Mouse (Mus musculus) liver, embryonic 14.5 days (tissue): ENCODE results near the gene Ndufb2. TPM values are rescaled to one million over a fixed set of nuclear protein-coding genes. Genes with fewer than 3 reads are reported as not detected.
A peak's percentile ranks its signal among the peaks of the same experiment; 100 is the strongest.

Experiments used
- ATAC-seq: fragments of 200-750 bp; cut with Nextera tagmentation; 2 replicates; pipeline ENCODE4 v1.8.0; 2017; ENCODE audit warnings: moderate number of reproducible peaks, mild to moderate bottlenecking, moderate library complexity; ENCODE audit not compliant: insufficient read depth
- DNase-seq, 3 experiments: peaks; one replicate each; pipeline ENCODE4 v3.0.0-alpha.2; 2012 to 2013; ENCODE audit warnings: low read depth in 3 of 3, low spot score in 3 of 3
- H3K27ac ChIP-seq: fragments of 300-500 bp; sonication (generic); 2 replicates; pipeline ENCODE4 v1.5.1; 2014; ENCODE audit warnings: moderate library complexity, mild to moderate bottlenecking, control low read depth, inconsistent platforms
- H3K27me3 ChIP-seq: fragments of 300-500 bp; sonication (generic); 2 replicates; pipeline ENCODE4 v1.6.1; 2014; ENCODE audit warnings: mild to moderate bottlenecking, low read length, moderate library complexity; ENCODE audit not compliant: control insufficient read depth, insufficient read depth
- H3K36me3 ChIP-seq: fragments of 300-500 bp; sonication (generic); replicated peaks from 2 replicates; pipeline ENCODE4 v1.6.1; 2014; ENCODE audit warnings: low read depth; ENCODE audit not compliant: control insufficient read depth, insufficient read depth
- H3K4me1 ChIP-seq, 2 experiments: fragments of 200-500 bp in 1 of 2; fragments of 300-500 bp in 1 of 2; sonication (generic) in 1 of 2; replicated peaks; 2 replicates each; pipeline ENCODE4 v1.6.1; 2012 to 2014; ENCODE audit warnings: antibody characterized with exemption in 1 of 2, inconsistent platforms in 1 of 2, low read length in 1 of 2; ENCODE audit not compliant: control insufficient read depth in 2 of 2, insufficient read depth in 2 of 2
- H3K4me2 ChIP-seq: fragments of 300-500 bp; sonication (generic); 2 replicates; pipeline ENCODE4 v1.6.1; 2014; ENCODE audit warnings: low read depth, mild to moderate bottlenecking, control low read depth, moderate library complexity
- H3K4me3 ChIP-seq, 2 experiments: fragments of 200-500 bp in 1 of 2; fragments of 300-500 bp in 1 of 2; sonication (generic) in 1 of 2; 2 replicates each; pipeline ENCODE4 v1.5.1; 2012 to 2014; ENCODE audit warnings: low read depth in 2 of 2, low read length in 2 of 2, mild to moderate bottlenecking in 2 of 2, control low read depth in 1 of 2, inconsistent platforms in 1 of 2, moderate library complexity in 1 of 2; ENCODE audit not compliant: insufficient read depth in 1 of 2
- H3K9ac ChIP-seq: fragments of 300-500 bp; sonication (generic); replicated peaks from 2 replicates; pipeline ENCODE4 v1.6.1; 2014; ENCODE audit warnings: mild to moderate bottlenecking, control low read depth, moderate library complexity
- H3K9me3 ChIP-seq: fragments of 300-500 bp; sonication (generic); 2 replicates; pipeline ENCODE4 v1.6.1; 2016; ENCODE audit warnings: low read length, mixed read lengths; ENCODE audit not compliant: control insufficient read depth
- CTCF ChIP-seq: IDR thresholded peaks from 2 replicates; pipeline ENCODE4 v1.5.1; 2016; ENCODE audit warnings: antibody characterized with exemption, low read depth, control low read depth
- EP300 ChIP-seq: IDR thresholded peaks from 2 replicates; pipeline ENCODE4 v1.6.1; 2016; ENCODE audit warnings: antibody characterized with exemption, low read depth
- WGBS: fragments of 180-500 bp; shearing (Covaris S2); extraction: QIAGEN DNeasy Blood & Tissue Kit; methylation state at CpG from one replicate; pipeline ENCODE4 v1.1.7; 2014; ENCODE audit not compliant: insufficient replicate concordance; 5-methylcytosine and 5-hydroxymethylcytosine counted together
- polyA plus RNA-seq, 2 experiments: library from polyadenylated mRNA; depleted of rRNA in 1 of 2; stranded (reverse) in 1 of 2; unstranded in 1 of 2; fragments of >200 nt; fragmentation: Nextera tagmentation in 1 of 2; extraction: Ambion mirVana in 1 of 2; gene quantifications; 2 replicates each; pipeline versions ENCODE4 v1.2.1 to v1.2.3; 2012 to 2014

The Ndufb2 gene
- polyA plus RNA-seq (2012; rRNA removed) (105 and 120 TPM in 2 replicates), polyA plus RNA-seq (2014; fragmentation: Nextera tagmentation; extraction: Ambion mirVana) (279 TPM in 2 replicates)

GRCm38 (mm10) chr6:39592401-39593214 is at the start of gene Ndufb2:
Ndufb2 (plus strand) TSS chr6:39592574.
- H3K4me3 ChIP-seq: peak within 1 kb of the TSS; percentile 80 to 94
- peak; percentile 99 for ATAC-seq
- H3K36me3 ChIP-seq: peaks cover 3% of the 10 kb centered on the region; the same call in 1 of the 2 replicates
- under 1% methylated on average over 56 of the region's 56 CpGs for WGBS
- no peaks in the 10 kb centered on the region for H3K27me3 ChIP-seq
- H3K4me2 ChIP-seq: peak within 1 kb of the TSS; percentile 67
- peaks cover 5 to 8% of the 10 kb centered on the region in 2 experiments for H3K4me1 ChIP-seq
- peak within 1 kb of the TSS; percentile 87 for H3K9ac ChIP-seq
- TF ChIP-seq CTCF (no peak), EP300 (no peak)
- DNase-seq: peak; percentile 85 to 90 (median 87)
- H3K27ac ChIP-seq: no peak within 1 kb of the TSS; the same call in 1 of the 2 replicates
- H3K9me3 ChIP-seq: no peaks in the 10 kb centered on the region

GRCm38 (mm10) chr6:39542631-39543597 is 49.5 kb upstream of the Ndufb2 start:
- no peaks in the 10 kb centered on the region for H3K36me3 ChIP-seq
- no peak overlapping the region for H3K4me2 ChIP-seq
- no peak for TF ChIP-seq CTCF
- TF ChIP-seq EP300: no peak

GRCm38 (mm10) chr6:39543769-39544420 is 48.5 kb upstream of the Ndufb2 start:
- H3K36me3 ChIP-seq: no peaks in the 10 kb centered on the region
- no peak overlapping the region for H3K9ac ChIP-seq
- ATAC-seq (no peak), DNase-seq (no peak)
- no peaks in the 10 kb centered on the region for H3K9me3 ChIP-seq
- no peaks in the 10 kb centered on the region for H3K27me3 ChIP-seq
- H3K4me3 ChIP-seq: no peak overlapping the region
- H3K4me1 ChIP-seq: peaks cover 0 to 18% of the 10 kb centered on the region in 2 experiments; a peak in 1 of 4 replicates
- H3K27ac ChIP-seq: no peak overlapping the region
- no peak overlapping the region for H3K4me2 ChIP-seq
- WGBS: 68% methylated on average over 15 of the region's 15 CpGs
- no peak for TF ChIP-seq CTCF
- TF ChIP-seq EP300: no peak

More at GRCm38 (mm10) chr6:39542631-39543597, 49.5 kb upstream of the Ndufb2 start:
- Histone ChIP-seq H3K4me3 (no peak overlapping the region), H3K9ac (no peak overlapping the region), H3K9me3 (no peaks in the 10 kb centered on the region), H3K27ac (no peak overlapping the region), H3K27me3 (no peaks in the 10 kb centered on the region), H3K4me1 (peaks cover 0 to 23% of the 10 kb centered on the region in 2 experiments; a peak in 2 of 4 replicates)
- WGBS: 45% methylated on average over 15 of the region's 15 CpGs
- DNase-seq (no peak), ATAC-seq (peak; percentile 67; the same call in 1 of the 2 replicates)

- 79% methylated on average over 7 of the region's 7 CpGs for WGBS
- Histone ChIP-seq H3K27me3 (no peaks in the 10 kb centered on the region), H3K4me2 (no peak overlapping the region), H3K4me3 (no peak overlapping the region), H3K27ac (no peak overlapping the region), H3K9ac (no peak overlapping the region), H3K36me3 (no peaks in the 10 kb centered on the region), H3K9me3 (no peaks in the 10 kb centered on the region), H3K4me1 (peaks cover 0 to 14% of the 10 kb centered on the region in 2 experiments; a peak in 1 of 4 replicates)
- ATAC-seq: no peak
- DNase-seq: no peak
- TF ChIP-seq EP300: no peak
- TF ChIP-seq CTCF: no peak
Measured at GRCm38 (mm10) chr6:39545474-39545873, 46.9 kb upstream of the Ndufb2 start.
